Mouse (Mus musculus) megakaryocyte, embryonic 14.5 days (primary cell): ENCODE results near the gene 2410004P03Rik.

Experiments
- FLI1 ChIP-seq: IDR thresholded peaks from 2 replicates; pipeline ENCODE4 v1.6.1; 2012; ENCODE audit warnings: low read length, inconsistent platforms, mixed read lengths
- GATA1 ChIP-seq: IDR thresholded peaks from 3 replicates; pipeline ENCODE4 v1.6.1; 2012; ENCODE audit warnings: mixed read lengths, low read length, inconsistent platforms, borderline replicate concordance

DNA sequence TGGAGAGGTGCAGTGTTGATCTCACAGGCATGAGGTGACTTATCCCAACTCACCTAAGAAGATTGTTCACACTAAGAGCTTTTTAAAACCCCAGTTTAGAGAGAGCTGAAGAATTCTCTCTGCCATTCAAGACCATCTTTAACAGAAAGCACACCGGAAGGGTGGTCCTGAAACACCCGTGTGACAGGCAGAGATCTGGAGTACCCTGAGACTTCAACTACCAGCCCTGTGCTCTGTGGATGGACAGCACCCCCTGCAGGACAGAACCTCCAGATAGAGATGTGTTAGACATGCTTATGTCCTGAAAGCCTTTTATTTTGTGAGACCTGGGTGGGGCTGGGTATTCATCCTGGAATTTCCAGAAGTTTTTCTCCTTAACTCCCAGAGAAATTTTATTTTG lies 23.6 kb upstream of the 2410004P03Rik start:
- TF ChIP-seq FLI1 (no peak), GATA1 (no peak)
